Mouse (Mus musculus) myocyte (in vitro differentiated cells): ENCODE measurements around the gene Cers5. TPM values are rescaled to one million over a fixed set of nuclear protein-coding genes. Genes with fewer than 3 reads are reported as not detected.

ENCODE experiments used
- H3K27me3 ChIP-seq: one replicate; pipeline ENCODE4 v1.6.1; 2011; ENCODE audit not compliant: control insufficient read depth, insufficient read depth, insufficient read length
- H3K36me3 ChIP-seq: one replicate; pipeline ENCODE4 v1.6.1; 2011; ENCODE audit not compliant: control insufficient read depth, insufficient read depth
- H3K4me2 ChIP-seq: one replicate; pipeline ENCODE4 v1.6.1; 2011; ENCODE audit warnings: low read depth, control low read depth
- H3K4me3 ChIP-seq: one replicate; pipeline ENCODE4 v1.5.1; 2011; ENCODE audit warnings: mild to moderate bottlenecking, control low read depth, moderate library complexity
- H3K79me2 ChIP-seq: one replicate; pipeline ENCODE4 v1.6.1; 2011; ENCODE audit not compliant: control insufficient read depth, insufficient read depth
- H3ac ChIP-seq: one replicate; pipeline ENCODE4 v1.6.1; 2011; ENCODE audit not compliant: control insufficient read depth, insufficient read length
- CEBPB ChIP-seq: IDR thresholded peaks from 2 replicates; pipeline ENCODE4 v1.6.1; 2011; ENCODE audit warnings: mild to moderate bottlenecking, moderate library complexity; ENCODE audit not compliant: poor library complexity, insufficient read depth, severe bottlenecking
- E2F4 ChIP-seq: IDR thresholded peaks from one replicate; pipeline ENCODE4 v1.6.1; 2011; ENCODE audit warnings: mild to moderate bottlenecking, control low read depth, moderate library complexity; ENCODE audit not compliant: insufficient read depth
- MAX ChIP-seq: IDR thresholded peaks from one replicate; pipeline ENCODE4 v1.6.1; 2011; ENCODE audit warnings: low read depth, mild to moderate bottlenecking, control low read depth
- MYOD1 ChIP-seq, 3 experiments: IDR thresholded peaks; one replicate each; pipeline ENCODE4 v1.6.1; 2011; ENCODE audit warnings: control low read depth in 2 of 3, low read depth in 2 of 3, mild to moderate bottlenecking in 2 of 3, moderate library complexity in 1 of 3; ENCODE audit not compliant: insufficient read length in 2 of 3, control insufficient read depth in 1 of 3
- MYOG ChIP-seq, 3 experiments: IDR thresholded peaks; one replicate each; pipeline ENCODE4 v1.6.1; 2011; ENCODE audit warnings: control low read depth in 2 of 3, low read depth in 2 of 3, mild to moderate bottlenecking in 2 of 3; ENCODE audit not compliant: insufficient read length in 2 of 3, control insufficient read depth in 1 of 3, insufficient read depth in 1 of 3
- POLR2A ChIP-seq: IDR thresholded peaks from one replicate; pipeline ENCODE4 v1.6.1; 2011; ENCODE audit warnings: low read depth, mild to moderate bottlenecking, control low read depth, moderate library complexity; ENCODE audit not compliant: insufficient read length
- POLR2AphosphoS2 ChIP-seq: IDR thresholded peaks from one replicate; pipeline ENCODE4 v1.6.1; 2011; ENCODE audit warnings: low read depth, control low read depth; ENCODE audit not compliant: insufficient read length
- REST ChIP-seq: IDR thresholded peaks from one replicate; pipeline ENCODE4 v1.6.1; 2011; ENCODE audit warnings: mild to moderate bottlenecking, control low read depth, moderate library complexity; ENCODE audit not compliant: insufficient read depth, insufficient read length
- SRF ChIP-seq: IDR thresholded peaks from one replicate; pipeline ENCODE4 v1.6.1; 2011; ENCODE audit warnings: low read depth; ENCODE audit not compliant: control insufficient read depth, insufficient read length
- TCF12 ChIP-seq: IDR thresholded peaks from one replicate; pipeline ENCODE4 v1.6.1; 2011; ENCODE audit warnings: mild to moderate bottlenecking, control low read depth; ENCODE audit not compliant: poor library complexity, insufficient read depth, severe bottlenecking
- TCF3 ChIP-seq: IDR thresholded peaks from one replicate; pipeline ENCODE4 v1.6.1; 2011; ENCODE audit warnings: low read depth, control low read depth; ENCODE audit not compliant: insufficient read length
- USF1 ChIP-seq: IDR thresholded peaks from one replicate; pipeline ENCODE4 v1.6.1; 2011; ENCODE audit warnings: low read depth, mild to moderate bottlenecking, control low read depth, moderate library complexity
- polyA plus RNA-seq: library from polyadenylated mRNA; unstranded; fragments of >200 nt; fragmentation: generic; extraction: Trizol; gene quantifications from one replicate; pipeline ENCODE4 v1.2.1, GENCODE M21; 2012; ENCODE audit warnings: missing spikeins

Cers5 gene
- polyA plus RNA-seq, 1 experiment: 68.6 TPM

DNA sequence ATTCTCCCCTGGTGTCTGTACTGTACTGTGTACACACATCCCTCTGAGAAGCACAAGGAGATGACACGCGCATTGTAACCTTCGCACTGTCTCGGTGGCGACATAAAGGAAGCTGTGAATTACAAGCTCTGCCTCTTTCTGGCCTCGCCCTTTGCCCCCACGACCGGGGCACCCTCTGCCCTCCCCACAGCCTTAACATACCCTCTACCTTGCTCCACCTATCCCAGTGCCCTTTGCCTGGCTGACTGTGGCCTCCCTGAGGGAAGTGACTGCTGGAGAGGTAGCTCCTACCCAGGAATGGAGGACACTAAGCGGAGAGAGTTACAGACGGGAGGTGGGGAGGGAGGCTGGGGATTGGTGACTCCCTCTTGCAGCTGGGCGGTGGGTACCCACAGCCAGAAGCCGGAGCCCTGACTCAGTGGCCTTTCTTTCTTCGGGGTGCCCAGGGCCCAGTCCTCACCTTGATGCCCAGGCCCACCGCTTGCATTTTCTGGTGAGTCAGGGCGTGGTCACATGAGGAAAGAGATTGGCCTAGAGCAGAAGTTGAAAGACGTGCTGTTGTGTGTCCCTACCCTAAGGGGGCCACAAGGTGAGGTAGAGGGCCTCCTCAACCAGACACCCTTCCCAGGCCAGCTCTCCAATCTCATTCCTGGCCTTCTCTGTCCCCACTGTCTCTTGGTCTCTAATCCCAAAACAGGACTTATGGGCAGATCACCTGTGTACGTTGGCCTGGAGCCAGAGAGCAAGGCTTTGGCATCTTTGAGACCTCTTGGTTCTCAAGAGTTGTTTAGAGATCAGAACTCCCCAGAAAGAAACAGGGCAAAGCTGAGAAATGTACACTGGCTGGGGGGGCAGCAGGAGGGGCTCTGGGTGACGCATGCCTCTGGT is 72.2 kb downstream of the Cers5 start:
- TF ChIP-seq SRF (no peak), E2F4 (no peak), MYOG (IDR thresholded peaks at IDR 0.05; ENCODE audit: control insufficient read depth in 1 of 3, insufficient read depth in 1 of 3, insufficient read length in 2 of 3, low read depth in 2 of 3) (no peak), POLR2AphosphoS2 (no peak), MYOD1 (IDR thresholded peaks at IDR 0.05; ENCODE audit: control insufficient read depth in 1 of 3, insufficient read length in 2 of 3, low read depth in 2 of 3) (no peak), POLR2A (no peak), MAX (no peak), USF1 (no peak), TCF3 (no peak), CEBPB (no peak), TCF12 (no peak), REST (no peak)
- Histone ChIP-seq H3K36me3 (no peaks in the 10 kb centered on the region), H3K4me2 (no peak overlapping the region), H3K4me3 (no peak overlapping the region), H3ac (no peak overlapping the region), H3K27me3 (peaks cover 20% of the 10 kb centered on the region), H3K79me2 (peaks cover 22% of the 10 kb centered on the region)

DNA sequence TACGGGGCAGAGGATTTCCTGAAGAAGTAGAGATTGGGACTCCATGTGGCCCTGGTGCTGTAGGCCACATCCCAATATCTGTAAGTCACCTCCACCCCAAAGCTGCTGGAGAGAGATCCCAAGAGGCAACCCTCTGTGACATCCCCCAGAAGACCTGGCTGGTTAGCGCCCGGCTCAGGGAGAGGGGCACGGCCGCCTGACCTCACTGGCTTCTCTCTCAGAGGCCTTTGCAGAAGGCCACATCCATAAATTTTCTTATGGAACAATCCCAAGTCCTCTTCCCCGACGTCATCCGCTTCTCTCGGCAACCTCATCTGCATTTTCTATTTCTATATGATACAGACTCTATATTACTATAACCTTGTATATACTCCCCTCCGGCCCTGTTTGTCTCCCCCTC is 73.0 kb downstream of the Cers5 start:
- Histone ChIP-seq H3K36me3 (no peaks in the 10 kb centered on the region), H3K4me3 (no peak overlapping the region), H3K4me2 (no peak overlapping the region), H3K79me2 (peaks cover 22% of the 10 kb centered on the region), H3ac (no peak overlapping the region), H3K27me3 (peaks cover 28% of the 10 kb centered on the region)
- no peak for TF ChIP-seq POLR2A
- TF ChIP-seq CEBPB: no peak
- no peak for TF ChIP-seq TCF12
- TF ChIP-seq POLR2AphosphoS2: no peak
- no peak for TF ChIP-seq USF1
- no peak for TF ChIP-seq MAX
- no peak for TF ChIP-seq SRF
- TF ChIP-seq MYOD1 (IDR thresholded peaks at IDR 0.05; ENCODE audit: control insufficient read depth in 1 of 3, insufficient read length in 2 of 3, low read depth in 2 of 3): no peak
- TF ChIP-seq TCF3: no peak
- no peak for TF ChIP-seq E2F4
- TF ChIP-seq MYOG (IDR thresholded peaks at IDR 0.05; ENCODE audit: control insufficient read depth in 1 of 3, insufficient read depth in 1 of 3, insufficient read length in 2 of 3, low read depth in 2 of 3): no peak
- no peak for TF ChIP-seq REST

DNA sequence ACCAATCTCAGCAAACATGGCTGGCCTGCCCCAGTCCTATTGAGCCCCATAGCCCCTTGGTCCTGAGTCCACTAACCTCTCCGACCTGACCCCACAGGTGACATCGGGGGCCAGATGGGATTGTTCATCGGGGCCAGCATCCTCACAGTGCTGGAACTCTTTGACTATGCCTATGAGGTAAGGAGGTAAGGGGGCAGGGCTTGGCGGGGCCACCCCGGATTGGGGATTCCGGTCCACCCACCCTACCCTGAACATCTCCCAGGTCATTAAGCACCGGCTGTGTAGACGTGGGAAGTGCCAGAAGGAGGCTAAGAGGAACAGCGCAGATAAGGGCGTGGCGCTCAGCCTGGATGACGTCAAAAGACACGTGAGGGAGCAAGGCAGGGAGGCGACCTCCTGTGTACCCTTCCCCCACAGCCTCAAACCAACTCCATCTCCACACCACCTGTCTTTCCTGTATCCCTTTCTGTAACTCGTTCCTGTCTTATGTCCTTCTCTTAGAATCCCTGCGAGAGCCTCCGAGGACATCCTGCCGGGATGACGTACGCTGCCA is 74.1 kb downstream of the Cers5 start:
- H3K36me3 ChIP-seq: no peaks in the 10 kb centered on the region
- H3K4me3 ChIP-seq: no peak overlapping the region
- peak; percentile 16 for TF ChIP-seq USF1
- TF ChIP-seq POLR2AphosphoS2: no peak
- H3ac ChIP-seq: no peak overlapping the region
- H3K79me2 ChIP-seq: peaks cover 21% of the 10 kb centered on the region
- H3K4me2 ChIP-seq: no peak overlapping the region
- H3K27me3 ChIP-seq: peaks cover 39% of the 10 kb centered on the region

DNA sequence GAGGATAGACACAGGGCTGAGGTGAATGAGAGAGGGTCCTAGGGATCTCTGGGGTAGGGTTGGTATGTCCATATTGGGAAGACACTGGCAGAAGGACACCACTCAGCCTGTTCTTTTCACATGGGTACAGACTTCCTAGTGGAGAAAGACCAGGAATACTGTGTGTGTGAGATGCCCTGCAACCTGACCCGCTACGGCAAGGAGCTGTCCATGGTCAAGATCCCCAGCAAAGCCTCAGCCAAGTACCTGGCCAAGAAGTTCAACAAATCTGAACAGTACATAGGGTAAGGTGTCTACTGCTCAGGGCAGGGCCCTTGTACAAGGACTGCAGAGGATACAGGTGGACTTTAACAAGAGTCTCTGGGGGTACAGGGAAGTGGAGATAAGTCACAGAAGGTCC is 75.4 kb downstream of the Cers5 start:
- Histone ChIP-seq H3K4me2 (no peak overlapping the region), H3K4me3 (no peak overlapping the region), H3K36me3 (no peaks in the 10 kb centered on the region), H3K79me2 (peaks cover 8% of the 10 kb centered on the region), H3K27me3 (peaks cover 52% of the 10 kb centered on the region), H3ac (no peak overlapping the region)
- peak; percentile 98 for TF ChIP-seq REST
- TF ChIP-seq POLR2AphosphoS2: no peak

DNA sequence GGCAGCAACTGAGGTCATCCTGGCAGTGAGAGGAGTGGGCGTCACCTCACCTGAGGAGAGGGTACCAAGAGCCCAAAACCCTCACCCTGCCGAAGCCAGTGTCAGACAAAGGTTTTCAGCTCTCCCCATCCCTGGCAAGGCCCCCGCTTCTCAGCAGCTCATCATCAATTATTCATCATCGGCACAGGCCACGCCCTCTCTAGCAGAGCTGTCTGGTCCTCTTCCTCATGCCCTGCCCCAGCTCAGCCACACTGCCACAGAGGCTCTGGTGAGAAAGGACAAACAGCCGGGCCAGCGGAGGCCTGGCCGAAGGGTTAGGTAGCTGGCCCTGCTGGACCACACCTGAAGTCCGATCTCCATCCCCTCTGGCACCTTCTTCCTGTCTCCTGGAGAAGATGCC is 80.7 kb downstream of the Cers5 start:
- Histone ChIP-seq H3K36me3 (no peaks in the 10 kb centered on the region), H3K27me3 (peaks cover 58% of the 10 kb centered on the region), H3K79me2 (no peaks in the 10 kb centered on the region), H3K4me3 (no peak overlapping the region), H3K4me2 (no peak overlapping the region), H3ac (no peak overlapping the region)
- TF ChIP-seq POLR2AphosphoS2: no peak
- TF ChIP-seq MAX: no peak
- TF ChIP-seq REST: no peak
- TF ChIP-seq CEBPB: no peak
- TF ChIP-seq POLR2A: no peak
- TF ChIP-seq SRF: no peak
- no peak for TF ChIP-seq TCF3

DNA sequence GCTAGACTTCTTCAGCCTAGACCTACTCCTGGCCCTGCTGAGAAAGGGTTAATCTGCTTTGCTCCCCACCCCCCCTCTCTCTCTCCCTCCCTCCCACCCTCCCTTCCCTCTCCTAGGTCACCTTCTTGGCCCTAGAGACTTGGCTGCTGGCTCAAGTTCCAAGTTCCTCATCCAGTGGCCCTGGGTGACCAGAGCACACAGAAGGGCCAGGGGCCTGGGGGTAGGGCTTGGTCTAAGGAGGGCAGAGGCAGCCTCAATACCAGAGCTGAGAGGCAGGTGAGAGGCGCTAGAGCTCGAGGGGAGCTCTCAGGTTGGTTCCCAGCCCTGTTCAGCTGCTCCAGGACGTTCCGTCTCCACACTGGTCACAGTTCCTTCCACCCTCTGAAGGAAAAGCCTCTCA is 81.8 kb downstream of the Cers5 start:
- Histone ChIP-seq H3K4me2 (no peak overlapping the region), H3K4me3 (no peak overlapping the region), H3ac (no peak overlapping the region), H3K27me3 (peaks cover 58% of the 10 kb centered on the region), H3K79me2 (no peaks in the 10 kb centered on the region), H3K36me3 (no peaks in the 10 kb centered on the region)
- TF ChIP-seq USF1: no peak
- TF ChIP-seq SRF: no peak
- no peak for TF ChIP-seq CEBPB
- TF ChIP-seq TCF3: no peak
- TF ChIP-seq MYOG (IDR thresholded peaks at IDR 0.05; ENCODE audit: control insufficient read depth in 1 of 3, insufficient read depth in 1 of 3, insufficient read length in 2 of 3, low read depth in 2 of 3): no peak
- no peak for TF ChIP-seq MYOD1 (IDR thresholded peaks at IDR 0.05; ENCODE audit: control insufficient read depth in 1 of 3, insufficient read length in 2 of 3, low read depth in 2 of 3)
- no peak for TF ChIP-seq POLR2AphosphoS2
- no peak for TF ChIP-seq POLR2A
- TF ChIP-seq MAX: no peak
- no peak for TF ChIP-seq TCF12
- TF ChIP-seq E2F4: no peak
- no peak for TF ChIP-seq REST
